Mouse (Mus musculus) liver, embryonic 15.5 days (tissue): Measurements from ENCODE around the gene Plcb4. TPM values are rescaled to one million over a fixed set of nuclear protein-coding genes. Genes with fewer than 3 reads are reported as not detected.
"Not testable (repeated sequence)": the region's sequence is repeated elsewhere in the genome, so short reads cannot be mapped to it uniquely, and the experiment has no call there.

Source experiments
- ATAC-seq: fragments of 200-750 bp; cut with Nextera tagmentation; 2 replicates; pipeline ENCODE4 v1.8.0; 2017; ENCODE audit warnings: moderate number of reproducible peaks, mild to moderate bottlenecking, moderate library complexity; ENCODE audit not compliant: insufficient read depth
- H3K27ac ChIP-seq: fragments of 300-500 bp; sonication (generic); replicated peaks from 2 replicates; pipeline ENCODE4 v1.5.1; 2015; ENCODE audit warnings: mild to moderate bottlenecking, inconsistent platforms
- H3K27me3 ChIP-seq: fragments of 300-500 bp; sonication (generic); 2 replicates; pipeline ENCODE4 v1.6.1; 2015; ENCODE audit warnings: mild to moderate bottlenecking, inconsistent platforms
- H3K36me3 ChIP-seq: fragments of 300-500 bp; sonication (generic); replicated peaks from 2 replicates; pipeline ENCODE4 v1.6.1; 2015; ENCODE audit warnings: moderate library complexity, mild to moderate bottlenecking, inconsistent platforms
- H3K4me1 ChIP-seq: fragments of 300-500 bp; sonication (generic); replicated peaks from 2 replicates; pipeline ENCODE4 v1.6.1; 2015; ENCODE audit warnings: inconsistent platforms
- H3K4me2 ChIP-seq: fragments of 300-500 bp; sonication (generic); 2 replicates; pipeline ENCODE4 v1.6.1; 2015; ENCODE audit warnings: moderate library complexity, mild to moderate bottlenecking, inconsistent platforms
- H3K4me3 ChIP-seq: fragments of 300-500 bp; sonication (generic); replicated peaks from 2 replicates; pipeline ENCODE4 v1.5.1; 2015; ENCODE audit warnings: mild to moderate bottlenecking, inconsistent platforms
- H3K9ac ChIP-seq: fragments of 300-500 bp; sonication (generic); 2 replicates; pipeline ENCODE4 v1.6.1; 2015; ENCODE audit warnings: moderate library complexity, mild to moderate bottlenecking, inconsistent platforms
- H3K9me3 ChIP-seq: fragments of 300-500 bp; sonication (generic); replicated peaks from 2 replicates; pipeline ENCODE4 v1.6.1; 2016; ENCODE audit warnings: inconsistent platforms
- WGBS: fragments of 180-500 bp; shearing (Covaris S2); methylation state at CpG from one replicate; pipeline ENCODE4 v1.1.7; 2015; ENCODE audit warnings: mixed read lengths; ENCODE audit not compliant: insufficient replicate concordance; 5-methylcytosine and 5-hydroxymethylcytosine counted together
- polyA plus RNA-seq: library from polyadenylated mRNA; unstranded; fragments of >200 nt; fragmentation: Nextera tagmentation; extraction: Ambion mirVana; gene quantifications from 2 replicates; pipeline ENCODE4 v1.2.1, GENCODE M21; 2015

Gene Plcb4
- polyA plus RNA-seq, 1 experiment from 2014 or later, result 1.6 TPM

- H3K4me3 ChIP-seq, H3K9ac ChIP-seq, H3K36me3 ChIP-seq, H3K27ac ChIP-seq, H3K9me3 ChIP-seq, H3K4me1 ChIP-seq, ATAC-seq, H3K4me2 ChIP-seq, H3K27me3 ChIP-seq: not testable (repeated sequence)
- 39% methylated on average over 4 of the region's 4 CpGs for WGBS
These were observed 241.1 kb downstream of the Plcb4 start for GRCm38 (mm10) chr2:135899931-135900330.

GRCm38 (mm10) chr2:135901015-135901414, 242.2 kb downstream of the Plcb4 start:
- Histone ChIP-seq H3K9ac (no peak overlapping the region), H3K27me3 (no peaks in the 10 kb centered on the region), H3K27ac (no peak overlapping the region), H3K4me1 (no peaks in the 10 kb centered on the region), H3K36me3 (no peaks in the 10 kb centered on the region), H3K9me3 (no peaks in the 10 kb centered on the region), H3K4me2 (no peak overlapping the region), H3K4me3 (no peak overlapping the region)
- no peak for ATAC-seq
- WGBS, result 45% methylated on average over 4 of the region's 4 CpGs

GRCm38 (mm10) chr2:135904262-135904661, 245.5 kb downstream of the Plcb4 start:
- no peaks in the 10 kb centered on the region for H3K4me1 ChIP-seq
- 67% methylated on average over 4 of the region's 4 CpGs for WGBS
- H3K27me3 ChIP-seq, result no peaks in the 10 kb centered on the region
- no peak overlapping the region for H3K9ac ChIP-seq
- no peak for ATAC-seq
- no peak overlapping the region for H3K4me2 ChIP-seq
- no peak overlapping the region for H3K27ac ChIP-seq
- H3K9me3 ChIP-seq, result no peaks in the 10 kb centered on the region
- no peak overlapping the region for H3K4me3 ChIP-seq
- H3K36me3 ChIP-seq, result no peaks in the 10 kb centered on the region

DNA sequence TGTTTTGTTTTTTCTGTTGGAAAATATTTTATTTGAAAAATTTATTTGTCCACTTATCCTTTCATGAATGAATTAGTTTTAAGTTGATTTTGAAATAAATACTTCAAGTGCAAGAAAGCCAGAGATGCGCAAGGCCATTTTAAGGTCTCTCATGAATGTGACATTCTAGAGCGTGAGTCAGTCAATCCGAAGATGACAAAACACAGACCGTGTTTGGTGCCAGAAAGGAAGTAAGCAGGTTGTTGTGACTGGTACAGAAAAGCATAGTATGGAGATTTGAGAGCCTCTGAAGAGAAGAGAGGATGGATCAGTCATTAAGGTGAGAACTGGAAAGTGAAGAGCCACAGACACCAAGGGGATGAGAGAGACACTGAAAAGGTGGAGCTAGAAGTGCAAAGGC, 246.0 kb downstream of the Plcb4 start:
- no peaks in the 10 kb centered on the region for H3K9me3 ChIP-seq
- H3K27me3 ChIP-seq, result no peaks in the 10 kb centered on the region
- no peaks in the 10 kb centered on the region for H3K4me1 ChIP-seq
- H3K36me3 ChIP-seq, result no peaks in the 10 kb centered on the region
- ATAC-seq, result no peak
- H3K4me2 ChIP-seq, result no peak overlapping the region
- no peak overlapping the region for H3K9ac ChIP-seq
- 71% methylated on average over 4 of the region's 4 CpGs for WGBS
- H3K27ac ChIP-seq, result no peak overlapping the region
- H3K4me3 ChIP-seq, result no peak overlapping the region

- Histone ChIP-seq H3K4me3 (no peak overlapping the region), H3K27ac (no peak overlapping the region), H3K36me3 (no peaks in the 10 kb centered on the region), H3K27me3 (no peaks in the 10 kb centered on the region), H3K4me2 (no peak overlapping the region), H3K4me1 (no peaks in the 10 kb centered on the region), H3K9me3 (no peaks in the 10 kb centered on the region), H3K9ac (no peak overlapping the region)
- ATAC-seq, result no peak
- 64% methylated on average over 8 of the region's 8 CpGs for WGBS
These were observed 255.8 kb downstream of the Plcb4 start for GRCm38 (mm10) chr2:135914343-135915261.

DNA sequence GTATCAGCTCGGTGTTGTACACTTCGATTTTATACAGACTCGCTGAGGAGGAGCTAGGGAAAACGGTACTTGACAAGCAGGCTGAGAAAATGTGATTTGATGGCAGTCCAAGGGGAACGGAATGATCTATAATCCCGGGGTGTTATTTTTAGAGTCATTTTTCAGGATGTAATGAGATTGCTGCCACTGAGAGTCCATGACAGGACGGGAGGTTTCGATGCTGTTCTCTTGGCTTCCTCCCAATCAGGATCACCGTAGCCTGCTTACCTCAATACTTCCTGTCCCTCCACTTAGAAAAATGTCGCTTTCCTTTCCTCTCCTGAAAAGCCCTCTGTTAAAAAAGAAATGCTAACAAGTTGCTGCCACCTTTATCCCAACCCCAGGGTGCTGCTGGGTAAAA, 257.1 kb downstream of the Plcb4 start:
- H3K4me2 ChIP-seq, result no peak overlapping the region
- no peaks in the 10 kb centered on the region for H3K4me1 ChIP-seq
- 58% methylated on average over 10 of the region's 10 CpGs for WGBS
- no peak overlapping the region for H3K4me3 ChIP-seq
- no peak for ATAC-seq
- no peak overlapping the region for H3K27ac ChIP-seq
- no peaks in the 10 kb centered on the region for H3K9me3 ChIP-seq
- H3K27me3 ChIP-seq, result no peaks in the 10 kb centered on the region
- H3K36me3 ChIP-seq, result no peaks in the 10 kb centered on the region
- H3K9ac ChIP-seq, result no peak overlapping the region

GRCm38 (mm10) chr2:135917000-135917399, 258.2 kb downstream of the Plcb4 start:
- no peak overlapping the region for H3K9ac ChIP-seq
- no peaks in the 10 kb centered on the region for H3K9me3 ChIP-seq
- no peak overlapping the region for H3K4me2 ChIP-seq
- no peak overlapping the region for H3K27ac ChIP-seq
- H3K4me3 ChIP-seq, result no peak overlapping the region
- no peaks in the 10 kb centered on the region for H3K36me3 ChIP-seq
- no peak for ATAC-seq
- no peaks in the 10 kb centered on the region for H3K4me1 ChIP-seq
- H3K27me3 ChIP-seq, result no peaks in the 10 kb centered on the region
- 44% methylated on average over 3 of the region's 3 CpGs for WGBS

- Histone ChIP-seq H3K4me1 (no peaks in the 10 kb centered on the region), H3K4me3 (no peak overlapping the region), H3K9me3 (no peaks in the 10 kb centered on the region), H3K27me3 (no peaks in the 10 kb centered on the region), H3K27ac (no peak overlapping the region), H3K4me2 (no peak overlapping the region), H3K36me3 (no peaks in the 10 kb centered on the region), H3K9ac (no peak overlapping the region)
- no peak for ATAC-seq
- 57% methylated on average over 5 of the region's 5 CpGs for WGBS
These were observed 259.3 kb downstream of the Plcb4 start for GRCm38 (mm10) chr2:135918116-135918515.

DNA sequence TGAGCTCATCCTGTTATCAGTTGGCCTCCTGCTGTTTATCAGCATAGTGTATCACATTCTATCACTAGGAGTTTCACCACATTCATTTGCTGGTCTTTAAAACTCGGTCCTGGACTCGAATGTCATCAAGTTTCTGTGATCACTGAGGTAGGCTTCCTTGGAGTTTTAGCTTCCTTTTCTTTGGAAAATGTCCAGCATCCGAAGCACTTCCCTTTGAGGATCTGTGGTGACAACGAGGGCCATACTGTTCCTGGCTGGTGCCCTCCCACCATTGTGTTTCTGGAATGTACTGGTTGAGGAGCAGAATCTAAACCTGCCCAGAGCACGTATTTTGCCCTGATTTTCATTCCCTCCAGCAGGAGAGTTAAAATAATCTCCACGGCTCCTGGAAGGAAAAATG, 260.8 kb downstream of the Plcb4 start:
- no peaks in the 10 kb centered on the region for H3K36me3 ChIP-seq
- no peak overlapping the region for H3K4me3 ChIP-seq
- no peak overlapping the region for H3K9ac ChIP-seq
- H3K27ac ChIP-seq, result no peak overlapping the region
- ATAC-seq, result no peak
- WGBS, result 63% methylated on average over 6 of the region's 6 CpGs
- no peaks in the 10 kb centered on the region for H3K27me3 ChIP-seq
- no peaks in the 10 kb centered on the region for H3K9me3 ChIP-seq
- H3K4me2 ChIP-seq, result no peak overlapping the region
- H3K4me1 ChIP-seq, result no peaks in the 10 kb centered on the region

- Histone ChIP-seq H3K4me3 (no peak overlapping the region), H3K27me3 (no peaks in the 10 kb centered on the region), H3K4me1 (no peaks in the 10 kb centered on the region), H3K4me2 (no peak overlapping the region), H3K9ac (no peak overlapping the region), H3K9me3 (no peaks in the 10 kb centered on the region), H3K36me3 (no peaks in the 10 kb centered on the region), H3K27ac (no peak overlapping the region)
- 55% methylated on average over 8 of the region's 8 CpGs for WGBS
- no peak for ATAC-seq
These were observed 268.0 kb downstream of the Plcb4 start for GRCm38 (mm10) chr2:135926660-135927343.

DNA sequence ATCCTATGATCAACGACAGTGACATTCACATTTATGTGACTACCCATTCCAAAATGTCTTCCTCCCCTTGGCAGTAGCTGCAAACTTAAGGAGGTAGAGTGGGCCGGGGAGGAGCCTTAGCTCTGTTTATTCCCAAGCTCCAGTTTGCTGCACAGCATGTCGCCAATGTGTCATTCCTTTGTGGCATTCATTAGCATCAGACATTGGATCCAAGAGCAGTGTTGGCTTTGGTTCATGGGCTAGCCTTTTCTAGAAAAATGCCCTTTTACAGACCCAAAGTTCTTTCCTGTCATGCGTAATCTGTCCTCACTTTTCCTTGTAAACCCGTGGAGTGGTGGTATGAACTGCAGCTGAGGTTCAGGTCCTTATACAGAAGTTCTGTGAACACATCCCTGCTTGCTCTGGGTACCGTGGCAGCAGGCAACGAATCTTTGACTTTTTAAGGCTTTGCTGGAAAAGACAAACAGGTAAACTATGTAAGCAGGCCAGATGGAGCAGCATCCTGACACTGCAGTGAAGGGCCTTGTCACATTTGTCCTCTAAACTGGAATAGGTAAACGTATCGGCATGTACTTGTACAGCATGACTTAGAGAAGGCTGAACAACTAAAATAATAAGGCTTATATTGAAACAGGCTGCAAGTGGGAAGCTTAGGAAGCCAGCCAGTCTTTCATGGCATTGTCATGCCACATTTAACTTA, 270.4 kb downstream of the Plcb4 start:
- ATAC-seq, result no peak
- Histone ChIP-seq H3K4me2 (no peak overlapping the region), H3K4me1 (no peaks in the 10 kb centered on the region), H3K36me3 (no peaks in the 10 kb centered on the region), H3K27ac (no peak overlapping the region), H3K4me3 (no peak overlapping the region), H3K27me3 (no peaks in the 10 kb centered on the region), H3K9me3 (no peaks in the 10 kb centered on the region), H3K9ac (no peak overlapping the region)
- 59% methylated on average over 9 of the region's 9 CpGs for WGBS
